Mouse (Mus musculus): ENCODE measurements around the gene Ddx17.

Gene Ddx17

GRCm38 (mm10) chr15:79518571-79518970 is 28.0 kb downstream of the Ddx17 start:
- no peak for DNase-seq

- DNase-seq = no peak
Observed at GRCm38 (mm10) chr15:79517710-79518109, 28.8 kb downstream of the Ddx17 start.

- peak; percentile 23 to 41 for DNase-seq
Observed at GRCm38 (mm10) chr15:79516171-79517096, 30.1 kb downstream of the Ddx17 start, which contains the start of gene Kdelr3. TSS of gene Kdelr3 (plus strand) at chr15:79516411.

GRCm38 (mm10) chr15:79513940-79514339 is 32.6 kb downstream of the Ddx17 start:
- DNase-seq = no peak

GRCm38 (mm10) chr15:79511553-79512320 is 34.8 kb downstream of the Ddx17 start:
- DNase-seq = peak; percentile 71 to 78

GRCm38 (mm10) chr15:79510425-79510824 is 36.1 kb downstream of the Ddx17 start:
- DNase-seq = no peak

GRCm38 (mm10) chr15:79509998-79510397 is 36.5 kb downstream of the Ddx17 start:
- no peak for DNase-seq

- DNase-seq = no peak
Observed at GRCm38 (mm10) chr15:79507055-79507828, 39.3 kb downstream of the Ddx17 start.

- no peak for DNase-seq
Observed at GRCm38 (mm10) chr15:79506460-79506859, 40.1 kb downstream of the Ddx17 start.

GRCm38 (mm10) chr15:79505616-79506283 is 40.8 kb downstream of the Ddx17 start:
- DNase-seq = peak; percentile 31 to 49

- DNase-seq = no peak
Observed at GRCm38 (mm10) chr15:79504707-79505452, 41.7 kb downstream of the Ddx17 start, which contains the start of gene Kcnj4. TSS of gene Kcnj4 (minus strand) at chr15:79505241.

- no peak for DNase-seq
Observed at GRCm38 (mm10) chr15:79503438-79503837, 43.1 kb downstream of the Ddx17 start.

GRCm38 (mm10) chr15:79502891-79503341 is 43.6 kb downstream of the Ddx17 start:
- DNase-seq = no peak

- no peak for DNase-seq
Observed at GRCm38 (mm10) chr15:79500110-79500509, 46.4 kb downstream of the Ddx17 start.

- DNase-seq = no peak
Observed at GRCm38 (mm10) chr15:79493527-79493926, 53.0 kb downstream of the Ddx17 start.

GRCm38 (mm10) chr15:79489463-79489862 is 57.1 kb downstream of the Ddx17 start:
- DNase-seq = no peak

GRCm38 (mm10) chr15:79481181-79481688 is 65.3 kb downstream of the Ddx17 start:
- no peak for DNase-seq
